ENCODE assay signal across 12 mouse cellular contexts in genomic region chr11:76695810-76696209, GRCm38 (mm10). TPM values are rescaled to one million over a fixed set of nuclear protein-coding genes. Genes with fewer than 3 reads are reported as not detected.
DNase-seq lines count a peak whose midpoint lies in the region; ATAC-seq lines count a peak whose summit lies in the region.
"Had no signal": no experiment of that assay in that cellular context is flagged by ENCODE, and none has a peak within 500 bp of the region (broad histone marks: within the 10 kb centered on the region; RNA-seq: fewer than 3 reads in every experiment).

No protein-coding gene starts in this region.

- DNase-seq in cerebellum, postnatal 10 days, result peak; percentile 36 to 59
- no peak for DNase-seq in cerebellum, adult 8-10 months
- peak; percentile 37 for DNase-seq in layer of hippocampus, adult 11-12 months (ENCODE audit: low spot score)
- DNase-seq in layer of hippocampus, postnatal 36 days, result no peak
- peak; percentile 36 for DNase-seq in 416B (ENCODE audit: low read depth)
- peak; percentile 74 for DNase-seq in ZHBTc4 (ENCODE audit: low read depth, low spot score)
- DNase-seq in kidney, adult 11 months, result no peak
- DNase-seq: lung, adult 18-20 months; thymus, postnatal 14 days had no signal

- no peak for ATAC-seq in megakaryocyte, adult 5-6 weeks (ENCODE audit: poor library complexity, severe bottlenecking)
- ATAC-seq: hindbrain, embryonic 16.5 days had no signal

RNA-seq across cellular contexts. Expression of gene Trarg1, which starts 16.2 kb away (rescaled TPM):
- under 1 TPM; 0.17 to 0.51 TPM for total RNA-seq in layer of hippocampus, postnatal 36 days (2021)
- total RNA-seq in megakaryocyte, adult 5-6 weeks (2015), result not detected in 2 replicates
- total RNA-seq in megakaryocyte, adult 5-6 weeks (2017), result not detected in 2 replicates

RNA-seq across cellular contexts. Expression of gene Bhlha9, which starts 23.5 kb away (rescaled TPM):
- total RNA-seq in layer of hippocampus, postnatal 36 days (2021), result 1 to 10 TPM; 5.1 to 5.2 TPM
- 0.18 TPM in 1 of 2 replicates, not detected in the other for total RNA-seq in megakaryocyte, adult 5-6 weeks (2015)
- not detected in 2 replicates for total RNA-seq in megakaryocyte, adult 5-6 weeks (2017)
- total RNA-seq: gastrocnemius, adult 18-20 months had no signal

Comparison
In these comparisons a context has a peak if more than half of its experiments do, and no peak if none do; other contexts are left out.
1. DNase-seq: peak in cerebellum, postnatal 10 days (2 of 2), layer of hippocampus, adult 11-12 months (single experiment), 416B (single experiment) and ZHBTc4 (single experiment); none in cerebellum, adult 8-10 months (single experiment), layer of hippocampus, postnatal 36 days (0 of 2) and kidney, adult 11 months (single experiment).
2. RNA of gene Bhlha9, which starts 23.5 kb away (total RNA-seq): 5.1 to 5.2 TPM in layer of hippocampus, postnatal 36 days; 0.18 TPM in megakaryocyte, adult 5-6 weeks; every median in the first group is over 4 times any median in the second.